Mouse (Mus musculus): Measurements from ENCODE around the gene Spaca4. TPM values are rescaled to one million over a fixed set of nuclear protein-coding genes. Genes with fewer than 3 reads are reported as not detected.

Gene Spaca4
- polyA plus RNA-seq, 1 experiment from 2014 or later = 0.86 TPM

- Histone ChIP-seq H3K4me2 (ENCODE audit: low read depth, low read length) (no peak overlapping the region), H3K9me3 (ENCODE audit: control insufficient read depth, low read length) (no peaks in the 10 kb centered on the region), H3K9ac (ENCODE audit: low read depth, low read length) (no peak overlapping the region), H3K36me3 (ENCODE audit: control insufficient read depth, insufficient read depth, low read length) (no peaks in the 10 kb centered on the region), H3K4me1 (ENCODE audit: control insufficient read depth, insufficient read depth, low read length) (peaks cover 11% of the 10 kb centered on the region), H3K4me3 (ENCODE audit: low read length) (no peak overlapping the region), H3K27me3 (replicated peaks; ENCODE audit: control insufficient read depth, insufficient read depth, low read length) (peaks cover 19% of the 10 kb centered on the region), H3K27ac (ENCODE audit: low read length) (no peak overlapping the region)
- no peak for ATAC-seq
- WGBS = 54% methylated on average over 6 of the region's 6 CpGs
Measured at GRCm38 (mm10) chr7:45755703-45756102, 30.1 kb upstream of the Spaca4 start.

GRCm38 (mm10) chr7:45750162-45750561 is 24.5 kb upstream of the Spaca4 start:
- H3K9me3 ChIP-seq (ENCODE audit: control insufficient read depth, low read length) = no peaks in the 10 kb centered on the region; the same call in 1 of the 2 replicates
- peak; percentile 23; the same call in 1 of the 2 replicates for ATAC-seq
- no peak overlapping the region for H3K27ac ChIP-seq (ENCODE audit: low read length)
- H3K27me3 ChIP-seq (replicated peaks; ENCODE audit: control insufficient read depth, insufficient read depth, low read length) = no peaks in the 10 kb centered on the region
- no peak overlapping the region for H3K4me3 ChIP-seq (ENCODE audit: low read length)
- no peaks in the 10 kb centered on the region for H3K36me3 ChIP-seq (ENCODE audit: control insufficient read depth, insufficient read depth, low read length)
- 51% methylated on average over 9 of the region's 9 CpGs for WGBS
- H3K4me2 ChIP-seq (ENCODE audit: low read depth, low read length) = no peak overlapping the region
- no peak overlapping the region for H3K9ac ChIP-seq (ENCODE audit: low read depth, low read length)
- peaks cover 12% of the 10 kb centered on the region for H3K4me1 ChIP-seq (ENCODE audit: control insufficient read depth, insufficient read depth, low read length)

- Histone ChIP-seq H3K36me3 (ENCODE audit: control insufficient read depth, insufficient read depth, low read length) (no peaks in the 10 kb centered on the region), H3K27me3 (replicated peaks; ENCODE audit: control insufficient read depth, insufficient read depth, low read length) (no peaks in the 10 kb centered on the region), H3K9me3 (ENCODE audit: control insufficient read depth, low read length) (no peaks in the 10 kb centered on the region; the same call in 1 of the 2 replicates), H3K27ac (ENCODE audit: low read length) (no peak overlapping the region), H3K9ac (ENCODE audit: low read depth, low read length) (no peak overlapping the region), H3K4me3 (ENCODE audit: low read length) (no peak overlapping the region), H3K4me2 (ENCODE audit: low read depth, low read length) (no peak overlapping the region), H3K4me1 (ENCODE audit: control insufficient read depth, insufficient read depth, low read length) (peaks cover 12% of the 10 kb centered on the region)
- ATAC-seq = peak; percentile 39
- 37% methylated on average over 10 of the region's 10 CpGs for WGBS
Measured at GRCm38 (mm10) chr7:45749401-45749800, 23.8 kb upstream of the Spaca4 start.

- Histone ChIP-seq H3K4me2 (ENCODE audit: low read depth, low read length) (no peak overlapping the region), H3K27ac (ENCODE audit: low read length) (no peak overlapping the region), H3K4me1 (ENCODE audit: control insufficient read depth, insufficient read depth, low read length) (peaks cover 12% of the 10 kb centered on the region), H3K36me3 (ENCODE audit: control insufficient read depth, insufficient read depth, low read length) (no peaks in the 10 kb centered on the region), H3K27me3 (replicated peaks; ENCODE audit: control insufficient read depth, insufficient read depth, low read length) (no peaks in the 10 kb centered on the region), H3K4me3 (ENCODE audit: low read length) (no peak overlapping the region), H3K9ac (ENCODE audit: low read depth, low read length) (no peak overlapping the region), H3K9me3 (ENCODE audit: control insufficient read depth, low read length) (no peaks in the 10 kb centered on the region; the same call in 1 of the 2 replicates)
- ATAC-seq = no peak
- WGBS = 65% methylated on average over 7 of the region's 7 CpGs
Measured at GRCm38 (mm10) chr7:45748110-45748509, 22.5 kb upstream of the Spaca4 start.

GRCm38 (mm10) chr7:45747450-45747849 is 21.8 kb upstream of the Spaca4 start:
- Histone ChIP-seq H3K9me3 (ENCODE audit: control insufficient read depth, low read length) (no peaks in the 10 kb centered on the region; the same call in 1 of the 2 replicates), H3K4me1 (ENCODE audit: control insufficient read depth, insufficient read depth, low read length) (peaks cover 12% of the 10 kb centered on the region), H3K36me3 (ENCODE audit: control insufficient read depth, insufficient read depth, low read length) (no peaks in the 10 kb centered on the region), H3K9ac (ENCODE audit: low read depth, low read length) (no peak overlapping the region), H3K27ac (ENCODE audit: low read length) (no peak overlapping the region), H3K27me3 (replicated peaks; ENCODE audit: control insufficient read depth, insufficient read depth, low read length) (no peaks in the 10 kb centered on the region), H3K4me2 (ENCODE audit: low read depth, low read length) (no peak overlapping the region), H3K4me3 (ENCODE audit: low read length) (no peak overlapping the region)
- ATAC-seq = no peak
- 92% methylated on average over 5 of the region's 5 CpGs for WGBS

GRCm38 (mm10) chr7:45746518-45746917 is 20.9 kb upstream of the Spaca4 start:
- Histone ChIP-seq H3K4me1 (ENCODE audit: control insufficient read depth, insufficient read depth, low read length) (peaks cover 15% of the 10 kb centered on the region), H3K9ac (ENCODE audit: low read depth, low read length) (no peak overlapping the region), H3K36me3 (ENCODE audit: control insufficient read depth, insufficient read depth, low read length) (no peaks in the 10 kb centered on the region), H3K9me3 (ENCODE audit: control insufficient read depth, low read length) (no peaks in the 10 kb centered on the region; the same call in 1 of the 2 replicates), H3K27me3 (replicated peaks; ENCODE audit: control insufficient read depth, insufficient read depth, low read length) (no peaks in the 10 kb centered on the region), H3K4me2 (ENCODE audit: low read depth, low read length) (no peak overlapping the region), H3K4me3 (ENCODE audit: low read length) (no peak overlapping the region), H3K27ac (ENCODE audit: low read length) (no peak overlapping the region)
- no peak for ATAC-seq
- 66% methylated on average over 6 of the region's 6 CpGs for whole genome bisulfite sequencing

- Histone ChIP-seq H3K36me3 (ENCODE audit: control insufficient read depth, insufficient read depth, low read length) (no peaks in the 10 kb centered on the region), H3K4me3 (ENCODE audit: low read length) (no peak overlapping the region), H3K9me3 (ENCODE audit: control insufficient read depth, low read length) (no peaks in the 10 kb centered on the region; the same call in 1 of the 2 replicates), H3K4me1 (ENCODE audit: control insufficient read depth, insufficient read depth, low read length) (peaks cover 5% of the 10 kb centered on the region; the same call in 1 of the 2 replicates), H3K9ac (ENCODE audit: low read depth, low read length) (no peak overlapping the region; the same call in 1 of the 2 replicates), H3K4me2 (ENCODE audit: low read depth, low read length) (no peak overlapping the region), H3K27ac (ENCODE audit: low read length) (no peak overlapping the region), H3K27me3 (replicated peaks; ENCODE audit: control insufficient read depth, insufficient read depth, low read length) (no peaks in the 10 kb centered on the region)
- ATAC-seq = peak; percentile 75
- WGBS = 34% methylated on average over 2 of the region's 2 CpGs
Measured at GRCm38 (mm10) chr7:45744387-45744786, 18.8 kb upstream of the Spaca4 start.

- Histone ChIP-seq H3K27ac (ENCODE audit: low read length) (no peak overlapping the region), H3K4me3 (ENCODE audit: low read length) (peak overlapping the region; percentile 33), H3K4me1 (ENCODE audit: control insufficient read depth, insufficient read depth, low read length) (0 out of 2 replicates have a peak, but pooled peaks cover 3% of the 10 kb centered on the region), H3K36me3 (ENCODE audit: control insufficient read depth, insufficient read depth, low read length) (no peaks in the 10 kb centered on the region), H3K9me3 (ENCODE audit: control insufficient read depth, low read length) (no peaks in the 10 kb centered on the region; the same call in 1 of the 2 replicates), H3K4me2 (ENCODE audit: low read depth, low read length) (peak overlapping the region; percentile 46), H3K9ac (ENCODE audit: low read depth, low read length) (peak overlapping the region; percentile 40), H3K27me3 (replicated peaks; ENCODE audit: control insufficient read depth, insufficient read depth, low read length) (no peaks in the 10 kb centered on the region)
- ATAC-seq = no peak
- WGBS = 33% methylated on average over 19 of the region's 19 CpGs
Measured at GRCm38 (mm10) chr7:45742338-45742737, 16.7 kb upstream of the Spaca4 start.

- H3K9me3 ChIP-seq (ENCODE audit: control insufficient read depth, low read length) = no peaks in the 10 kb centered on the region; the same call in 1 of the 2 replicates
- no peaks in the 10 kb centered on the region for H3K36me3 ChIP-seq (ENCODE audit: control insufficient read depth, insufficient read depth, low read length)
- 41% methylated on average over 11 of the region's 11 CpGs for WGBS
- peak overlapping the region; percentile 40 for H3K9ac ChIP-seq (ENCODE audit: low read depth, low read length)
- no peaks in the 10 kb centered on the region for H3K27me3 ChIP-seq (replicated peaks; ENCODE audit: control insufficient read depth, insufficient read depth, low read length)
- ATAC-seq = 0 out of 2 replicates have a peak, but pooled peaks have one; percentile 26
- H3K27ac ChIP-seq (ENCODE audit: low read length) = no peak overlapping the region
- H3K4me1 ChIP-seq (ENCODE audit: control insufficient read depth, insufficient read depth, low read length) = 0 out of 2 replicates have a peak, but pooled peaks cover 3% of the 10 kb centered on the region
- peak overlapping the region; percentile 46 for H3K4me2 ChIP-seq (ENCODE audit: low read depth, low read length)
- peak overlapping the region; percentile 33 for H3K4me3 ChIP-seq (ENCODE audit: low read length)
Measured at GRCm38 (mm10) chr7:45741777-45742176, 16.2 kb upstream of the Spaca4 start.

GRCm38 (mm10) chr7:45741308-45741707 is 15.7 kb upstream of the Spaca4 start:
- H3K27me3 ChIP-seq (replicated peaks; ENCODE audit: control insufficient read depth, insufficient read depth, low read length) = no peaks in the 10 kb centered on the region
- H3K36me3 ChIP-seq (ENCODE audit: control insufficient read depth, insufficient read depth, low read length) = no peaks in the 10 kb centered on the region
- H3K4me2 ChIP-seq (ENCODE audit: low read depth, low read length) = no peak overlapping the region
- no peaks in the 10 kb centered on the region for H3K9me3 ChIP-seq (ENCODE audit: control insufficient read depth, low read length)
- no peak for ATAC-seq
- no peak overlapping the region for H3K27ac ChIP-seq (ENCODE audit: low read length)
- H3K9ac ChIP-seq (ENCODE audit: low read depth, low read length) = no peak overlapping the region
- no peak overlapping the region for H3K4me3 ChIP-seq (ENCODE audit: low read length)
- 0 out of 2 replicates have a peak, but pooled peaks cover 3% of the 10 kb centered on the region for H3K4me1 ChIP-seq (ENCODE audit: control insufficient read depth, insufficient read depth, low read length)
- WGBS = 84% methylated on average over 12 of the region's 12 CpGs
